Mouse (Mus musculus) cortical plate, adult 2 months (tissue): ENCODE data around the gene Rbl2.

Experiments used
- CTCF ChIP-seq: fragments of 200-500 bp; IDR thresholded peaks from 2 replicates; pipeline ENCODE4 v1.5.1; 2011; ENCODE audit warnings: mild to moderate bottlenecking, control low read depth, low read length; ENCODE audit not compliant: insufficient read depth; ENCODE audit errors: extremely low read depth
- POLR2A ChIP-seq: fragments of 200-500 bp; IDR thresholded peaks from 2 replicates; pipeline ENCODE4 v1.6.1; 2011; ENCODE audit warnings: mild to moderate bottlenecking, low read length, control low read depth; ENCODE audit not compliant: insufficient read depth; ENCODE audit errors: extremely low read depth

DNA sequence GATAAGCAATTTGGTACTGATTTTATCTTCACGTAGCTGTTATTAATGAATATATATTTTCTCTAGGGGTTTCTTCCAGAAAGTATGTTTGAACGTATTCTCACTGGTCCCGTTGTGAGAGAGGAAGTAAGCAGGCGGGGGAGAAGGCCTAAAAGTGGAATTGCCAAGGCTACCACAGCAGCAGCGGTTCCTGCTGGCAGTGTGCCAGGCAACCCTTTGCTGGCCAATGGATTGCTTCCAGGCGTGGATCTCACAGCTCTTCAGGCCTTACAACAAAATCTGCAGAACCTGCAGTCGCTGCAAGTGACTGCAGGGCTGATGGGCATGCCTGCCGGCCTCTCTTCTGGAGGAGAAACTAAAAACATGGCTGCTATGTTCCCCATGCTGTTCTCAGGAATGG, 18.8 kb upstream of the Rbl2 start:
- no peak for TF ChIP-seq POLR2A
- TF ChIP-seq CTCF, result no peak
